ENCODE assay signal across 11 mouse cellular contexts in the genomic region with DNA sequence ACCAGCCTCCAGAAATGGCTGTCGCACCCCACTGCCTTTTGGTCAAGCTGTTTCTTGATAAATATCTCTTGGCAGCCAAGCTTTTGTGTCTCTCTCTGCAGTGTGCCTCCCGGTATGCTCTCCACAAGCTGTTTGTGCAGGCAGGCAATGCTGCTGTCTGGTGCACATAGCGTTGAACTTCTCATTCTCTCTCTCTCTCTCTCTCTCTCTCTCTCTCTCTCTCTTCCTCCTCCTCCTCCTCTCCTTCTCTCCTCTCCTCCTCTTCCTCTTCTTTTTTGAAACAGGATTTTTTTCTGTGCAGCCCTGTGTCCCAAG.
DNase-seq lines count a peak whose midpoint lies in the region; ATAC-seq and TF ChIP-seq lines count a peak whose summit lies in the region.
"Had no signal": no experiment of that assay in that cellular context is flagged by ENCODE, and none has a peak within 500 bp of the region (broad histone marks: within the 10 kb centered on the region; RNA-seq: fewer than 3 reads in every experiment).

No protein-coding gene starts in this region.

- DNase-seq in cerebellum, adult 11 months, result peak; percentile 3
- no peak for DNase-seq in cerebellum, adult 9-11 months
- DNase-seq in kidney, adult 2 months, result no peak
- peak; percentile 16 for DNase-seq in forebrain, embryonic 14.5 days (ENCODE audit: low spot score)
- DNase-seq in midbrain, embryonic 10.5 days (ENCODE audit: low spot score), result no peak
- no peak for DNase-seq in urinary bladder, postnatal 10 days (ENCODE audit: low spot score)
- DNase-seq in thymus, postnatal 14 days, result no peak
- DNase-seq: adrenal gland, postnatal 14 days; lung, adult 2 months had no signal

- H3K27ac ChIP-seq in kidney, embryonic 14.5 days (ENCODE audit: low read depth, low read length), result no peak overlapping the region
- H3K27ac ChIP-seq in kidney, adult 2 months (ENCODE audit: insufficient read depth, low read depth, low read length), result no peak overlapping the region
- no peak overlapping the region for H3K27ac ChIP-seq in forebrain, embryonic 14.5 days (ENCODE audit: low read depth, low read length)
- 0 out of 2 replicates have a peak overlapping the region, but pooled peaks have one; percentile 13 for H3K27ac ChIP-seq in midbrain, embryonic 10.5 days (replicated peaks)
- H3K27ac ChIP-seq: embryonic facial prominence, embryonic 15.5 days had no signal

- H3K4me3 ChIP-seq in kidney, embryonic 14.5 days (ENCODE audit: low read length), result no peak overlapping the region
- H3K4me3 ChIP-seq in kidney, adult 2 months (ENCODE audit: insufficient read depth, low read depth, low read length), result no peak overlapping the region
- 0 out of 2 replicates have a peak overlapping the region, but pooled peaks have one; percentile 5 for H3K4me3 ChIP-seq in forebrain, embryonic 14.5 days (ENCODE audit: low read depth, low read length)
- H3K4me3 ChIP-seq in midbrain, embryonic 10.5 days, result peak overlapping the region; percentile 39
- H3K4me3 ChIP-seq: embryonic facial prominence, embryonic 15.5 days had no signal

- H3K9ac ChIP-seq in kidney, embryonic 14.5 days (ENCODE audit: low read depth, low read length), result no peak overlapping the region
- H3K9ac ChIP-seq in forebrain, embryonic 14.5 days (ENCODE audit: low read length), result no peak overlapping the region
- H3K9ac ChIP-seq: embryonic facial prominence, embryonic 15.5 days had no signal

- no peaks in the 10 kb centered on the region for H3K9me3 ChIP-seq in kidney, embryonic 14.5 days (ENCODE audit: control insufficient read depth, low read length)
- H3K9me3 ChIP-seq in forebrain, embryonic 14.5 days (replicated peaks; ENCODE audit: control insufficient read depth, low read length), result no peaks in the 10 kb centered on the region
- H3K9me3 ChIP-seq in midbrain, embryonic 10.5 days (replicated peaks), result no peaks in the 10 kb centered on the region; the same call in 1 of the 2 replicates
- H3K9me3 ChIP-seq: embryonic facial prominence, embryonic 15.5 days had no signal

- no peaks in the 10 kb centered on the region for H3K27me3 ChIP-seq in kidney, embryonic 14.5 days (ENCODE audit: control insufficient read depth, insufficient read depth, low read length)
- H3K27me3 ChIP-seq in kidney, adult 2 months (replicated peaks; ENCODE audit: control insufficient read depth, insufficient read depth, low read length), result no peaks in the 10 kb centered on the region
- H3K27me3 ChIP-seq in forebrain, embryonic 14.5 days (replicated peaks; ENCODE audit: control insufficient read depth, insufficient read depth, low read length), result no peaks in the 10 kb centered on the region
- peaks cover 51% of the 10 kb centered on the region for H3K27me3 ChIP-seq in midbrain, embryonic 10.5 days (ENCODE audit: low read depth, poor library complexity, severe bottlenecking)

- no peaks in the 10 kb centered on the region for H3K4me1 ChIP-seq in kidney, embryonic 14.5 days (ENCODE audit: control insufficient read depth, insufficient read depth, low read length)
- no peaks in the 10 kb centered on the region for H3K4me1 ChIP-seq in kidney, adult 2 months (ENCODE audit: control insufficient read depth, insufficient read depth, low read length)
- no peaks in the 10 kb centered on the region for H3K4me1 ChIP-seq in forebrain, embryonic 14.5 days (ENCODE audit: control insufficient read depth, insufficient read depth, low read length)
- peaks cover 13% of the 10 kb centered on the region for H3K4me1 ChIP-seq in midbrain, embryonic 10.5 days
- H3K4me1 ChIP-seq: embryonic facial prominence, embryonic 15.5 days had no signal

- no peak for ATAC-seq in kidney, embryonic 14.5 days (ENCODE audit: low FRiP score, low TSS enrichment)
- ATAC-seq in forebrain, embryonic 14.5 days, result peak; percentile 32; the same call in 1 of the 2 replicates

- no peak for TF ChIP-seq CTCF in kidney, adult 2 months (conservative IDR thresholded peaks at IDR 0.05; ENCODE audit: insufficient read depth, insufficient read length, low read depth, low read length)

- no peak for TF ChIP-seq POLR2A in kidney, adult 2 months (IDR thresholded peaks at IDR 0.05; ENCODE audit: low read depth, low read length)

- WGBS in kidney, embryonic 14.5 days, result 25% methylated on average over 3 of the region's 3 CpGs
- WGBS in kidney, adult 2 months, result 26% methylated on average over 3 of the region's 3 CpGs
- 28% methylated on average over 3 of the region's 3 CpGs for WGBS in forebrain, embryonic 14.5 days
- WGBS in midbrain, embryonic 10.5 days, result 23% methylated on average over 3 of the region's 3 CpGs

- peak overlapping the region; percentile 38; the same call in 1 of the 2 replicates for H3K4me2 ChIP-seq in kidney, embryonic 14.5 days (replicated peaks; ENCODE audit: low read depth, low read length)
- H3K4me2 ChIP-seq in forebrain, embryonic 14.5 days (ENCODE audit: low read length), result peak overlapping the region; percentile 37

- H3K36me3 ChIP-seq in kidney, embryonic 14.5 days (ENCODE audit: control insufficient read depth, insufficient read depth, low read length), result no peaks in the 10 kb centered on the region
- H3K36me3 ChIP-seq in kidney, adult 2 months (ENCODE audit: control insufficient read depth, insufficient read depth, low read length), result no peaks in the 10 kb centered on the region
- no peaks in the 10 kb centered on the region for H3K36me3 ChIP-seq in forebrain, embryonic 14.5 days (ENCODE audit: control insufficient read depth, insufficient read depth, low read length)
- H3K36me3 ChIP-seq in midbrain, embryonic 10.5 days, result no peaks in the 10 kb centered on the region
- H3K36me3 ChIP-seq: embryonic facial prominence, embryonic 15.5 days had no signal

Comparison
In these comparisons a context has a peak if more than half of its experiments do, and no peak if none do; other contexts are left out.
1. DNase-seq: peak in cerebellum, adult 11 months (single experiment) and forebrain, embryonic 14.5 days (single experiment); none in cerebellum, adult 9-11 months (single experiment), kidney, adult 2 months (single experiment), midbrain, embryonic 10.5 days (single experiment), urinary bladder, postnatal 10 days (single experiment) and thymus, postnatal 14 days (single experiment).
2. H3K4me3 ChIP-seq: peak in forebrain, embryonic 14.5 days (single experiment) and midbrain, embryonic 10.5 days (single experiment); none in kidney, embryonic 14.5 days (single experiment) and kidney, adult 2 months (single experiment).